Mouse (Mus musculus) R1 (cell line): ENCODE measurements around the gene Hoxd4.

ENCODE experiments used
- DNase-seq: peaks from one replicate; pipeline ENCODE4 v3.0.0-alpha.2; 2018; ENCODE audit warnings: low read depth, low spot score

Gene Hoxd4

DNA sequence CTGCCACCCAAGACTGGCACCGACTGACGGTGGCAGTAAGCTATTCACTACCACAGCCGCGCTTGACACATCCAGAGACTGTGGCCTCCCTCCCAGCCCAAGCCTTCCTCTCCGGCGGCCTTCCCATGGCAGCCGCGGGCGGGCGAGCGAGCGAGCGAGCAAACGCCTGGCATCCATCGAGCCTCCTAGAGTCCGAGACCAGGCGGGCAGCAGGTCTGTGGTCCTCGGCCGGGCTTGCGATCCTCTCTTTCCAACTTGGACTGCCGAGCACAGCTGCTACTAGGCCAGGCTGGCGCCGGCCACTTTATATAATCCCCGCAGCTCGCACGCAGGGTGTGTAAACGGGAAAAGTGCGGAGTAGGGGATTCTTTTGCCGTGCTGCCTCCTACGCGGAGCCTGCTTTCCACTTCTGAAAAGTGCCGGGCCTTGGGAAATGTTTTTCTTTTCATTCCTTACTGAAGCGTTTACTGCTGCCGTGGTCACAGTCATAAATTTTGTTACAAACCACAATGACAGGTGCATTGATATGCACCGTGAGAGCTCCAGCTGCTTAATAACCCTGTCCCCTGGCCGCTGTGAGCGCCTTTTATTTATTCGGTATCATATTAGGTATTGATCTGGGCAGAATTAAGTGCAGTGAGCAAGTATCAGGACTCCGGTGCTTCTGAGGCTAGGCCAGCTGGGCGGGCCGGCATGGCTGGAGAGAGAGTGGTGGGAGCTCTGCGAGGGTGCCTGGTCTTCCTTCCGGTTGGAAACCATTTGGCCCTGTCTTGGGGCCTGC, 28.8 kb downstream of the Hoxd4 start:
- no peak for DNase-seq

DNA sequence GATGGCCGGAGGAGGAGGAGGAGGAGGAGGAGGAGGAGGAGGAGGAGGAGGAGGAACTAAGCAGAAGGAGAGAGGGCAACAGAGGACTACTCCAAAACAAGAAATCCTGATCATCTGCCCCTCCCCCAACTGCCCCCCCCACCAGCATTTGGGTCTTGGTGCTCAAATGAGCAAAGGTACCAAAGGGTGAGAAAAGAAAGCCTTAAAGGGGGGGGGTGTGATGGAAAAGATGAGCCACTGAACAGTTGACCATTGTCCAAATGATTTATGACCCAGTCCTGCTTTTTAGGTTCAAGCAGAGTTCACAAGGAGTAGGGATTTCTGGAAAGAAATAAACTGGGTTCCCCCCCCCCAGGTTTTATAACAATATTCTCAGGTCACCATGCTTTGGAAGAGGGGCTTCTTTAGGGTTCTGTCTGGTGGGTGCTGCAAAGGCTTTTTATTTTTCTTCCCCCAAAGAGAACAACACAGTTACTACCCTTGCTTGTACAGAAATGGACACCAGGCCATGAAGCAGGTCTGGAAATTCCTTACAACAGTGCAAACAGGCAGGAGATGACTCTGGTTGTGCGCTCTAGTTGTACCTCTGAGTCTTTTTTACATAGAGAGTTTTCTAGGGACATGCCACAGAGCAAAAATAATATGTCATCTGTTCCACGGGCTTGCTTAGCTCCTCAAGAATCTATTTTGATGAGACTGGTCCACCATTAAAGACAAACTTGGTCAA, 29.7 kb downstream of the Hoxd4 start:
- DNase-seq: no peak

DNA sequence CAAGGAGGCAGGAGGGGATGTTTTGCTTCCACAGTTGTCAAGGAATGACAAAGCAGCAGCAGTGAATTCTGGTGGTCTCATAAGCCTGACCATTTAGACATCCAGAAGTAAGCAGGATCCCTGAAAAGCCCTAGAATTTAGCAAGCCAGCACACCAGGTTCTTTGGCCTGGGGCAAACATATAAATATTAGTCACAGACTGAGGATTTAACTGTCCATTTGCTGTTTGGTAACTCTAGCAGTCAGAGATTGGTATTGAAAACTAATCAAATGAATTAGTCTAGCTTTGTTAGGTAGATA, 30.2 kb downstream of the Hoxd4 start:
- no peak for DNase-seq

DNA sequence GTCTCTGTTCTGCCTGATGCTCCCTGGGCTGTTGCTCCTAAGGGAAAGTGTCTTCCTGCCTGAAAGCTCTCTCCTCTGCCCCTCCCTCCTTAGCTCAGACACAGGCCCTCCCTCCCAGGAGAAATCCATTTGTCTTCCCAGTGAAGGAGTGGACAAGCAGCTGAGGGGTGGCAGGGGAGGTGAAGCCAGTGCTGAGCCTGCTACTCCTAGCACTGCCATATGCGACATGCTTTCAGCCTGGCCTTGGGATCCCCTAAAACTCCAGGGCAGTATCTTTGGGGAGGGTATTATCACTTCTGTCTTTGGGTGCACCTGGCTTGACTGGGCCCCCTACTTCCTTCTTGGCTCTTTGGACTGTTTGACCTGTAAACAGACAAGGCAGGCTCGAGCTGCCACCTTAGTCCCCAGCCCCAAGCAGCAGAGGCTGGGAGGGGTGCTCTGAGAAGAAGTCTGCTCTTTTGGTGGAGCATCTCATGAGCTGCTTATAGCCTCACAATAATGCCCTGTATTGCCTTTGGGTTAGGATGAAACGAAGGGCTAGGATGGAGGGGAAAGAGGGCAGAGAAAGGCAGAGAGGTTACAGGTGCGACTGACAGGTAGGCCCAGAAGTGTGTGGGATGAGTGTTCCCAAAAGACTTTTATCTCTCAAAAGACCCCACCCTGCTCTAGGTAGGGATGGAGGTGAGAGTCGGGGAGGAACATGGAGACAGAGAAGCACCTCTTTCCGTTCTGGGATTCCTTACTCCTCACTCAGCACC, 34.0 kb downstream of the Hoxd4 start:
- DNase-seq: no peak

DNA sequence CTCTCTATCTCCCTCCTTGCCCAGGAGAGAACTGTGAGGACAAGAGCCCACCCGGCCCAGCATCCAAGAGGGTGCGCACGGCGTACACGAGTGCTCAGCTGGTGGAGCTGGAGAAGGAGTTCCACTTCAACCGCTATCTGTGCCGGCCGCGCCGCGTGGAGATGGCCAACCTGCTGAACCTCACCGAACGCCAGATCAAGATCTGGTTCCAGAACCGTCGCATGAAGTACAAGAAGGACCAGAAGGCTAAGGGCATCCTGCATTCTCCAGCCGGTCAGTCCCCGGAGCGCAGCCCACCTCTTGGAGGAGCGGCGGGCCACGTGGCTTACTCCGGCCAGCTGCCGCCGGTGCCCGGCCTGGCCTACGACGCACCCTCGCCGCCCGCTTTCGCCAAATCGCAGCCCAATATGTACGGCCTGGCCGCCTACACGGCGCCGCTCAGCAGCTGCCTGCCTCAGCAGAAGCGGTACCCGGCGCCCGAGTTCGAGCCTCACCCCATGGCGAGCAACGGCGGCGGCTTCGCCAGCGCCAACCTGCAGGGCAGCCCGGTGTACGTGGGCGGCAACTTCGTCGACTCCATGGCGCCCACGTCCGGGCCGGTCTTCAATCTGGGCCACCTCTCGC, 34.7 kb downstream of the Hoxd4 start:
- DNase-seq: no peak

DNA sequence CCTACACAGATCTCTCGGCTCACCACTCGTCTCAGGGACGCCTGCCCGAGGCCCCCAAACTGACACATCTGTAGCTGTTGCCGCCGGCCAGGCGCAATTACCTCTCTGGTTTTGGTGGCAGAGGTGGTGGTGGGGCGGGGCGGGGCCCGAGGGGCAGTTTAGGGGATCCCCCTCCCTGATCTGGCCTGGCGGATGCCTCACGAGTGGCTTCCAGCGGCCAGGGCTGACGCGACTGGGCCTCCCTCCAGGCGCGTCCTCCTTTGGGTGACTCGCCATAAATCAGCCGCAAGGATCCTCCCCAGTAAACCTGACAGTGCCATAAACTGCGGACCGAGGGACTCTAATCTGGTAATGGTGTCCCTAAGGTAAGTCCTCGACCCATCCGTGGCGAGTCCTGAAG, 35.3 kb downstream of the Hoxd4 start:
- no peak for DNase-seq

DNA sequence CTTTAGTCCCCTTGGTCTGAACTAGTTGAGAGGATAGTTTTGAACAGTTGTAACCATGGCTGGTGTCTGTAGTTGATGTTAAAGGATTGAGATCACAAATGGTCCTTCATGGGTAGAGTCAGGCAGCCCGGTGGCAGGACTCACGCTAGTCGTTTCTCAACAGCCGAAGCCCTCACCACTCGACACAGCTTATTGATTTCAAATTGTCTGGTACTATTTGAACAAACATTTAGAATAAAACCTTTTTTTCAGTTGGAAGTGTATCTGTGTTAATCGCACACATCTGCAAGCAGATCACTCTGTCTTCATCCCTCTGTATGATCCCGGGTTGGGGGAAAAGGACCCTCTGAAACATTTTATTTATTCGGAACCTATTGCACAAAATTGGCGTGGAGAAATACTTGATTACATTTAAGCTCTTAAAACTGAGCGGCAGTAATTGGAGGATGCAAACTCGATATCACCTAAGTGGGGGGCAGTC, 36.0 kb downstream of the Hoxd4 start:
- DNase-seq: no peak

DNA sequence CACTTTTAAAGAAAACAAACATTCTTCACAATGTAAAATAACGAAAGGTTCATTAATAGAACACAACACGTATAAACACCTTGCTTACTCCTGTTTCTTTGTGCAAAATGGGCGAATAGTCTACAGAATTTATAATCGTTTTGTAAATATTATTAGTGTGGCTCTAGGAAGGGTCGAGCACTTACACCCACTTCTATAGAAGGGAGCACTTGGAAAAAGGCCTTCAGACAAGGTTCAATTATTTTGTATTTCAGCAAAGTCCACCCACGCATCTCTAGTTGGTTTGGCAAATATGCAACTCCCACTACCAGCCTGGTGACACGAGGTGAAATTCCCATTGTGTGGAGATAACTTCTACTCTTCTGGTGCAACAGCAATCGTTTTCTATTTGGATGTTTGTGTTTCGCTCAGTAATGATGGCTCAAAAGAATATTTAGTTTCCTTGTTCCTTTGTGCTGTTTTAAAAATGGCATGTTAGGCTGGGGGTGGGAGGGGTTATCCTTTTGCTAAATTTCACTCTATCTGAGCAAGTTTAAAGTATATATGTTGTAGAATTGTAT, 36.8 kb downstream of the Hoxd4 start:
- no peak for DNase-seq

DNA sequence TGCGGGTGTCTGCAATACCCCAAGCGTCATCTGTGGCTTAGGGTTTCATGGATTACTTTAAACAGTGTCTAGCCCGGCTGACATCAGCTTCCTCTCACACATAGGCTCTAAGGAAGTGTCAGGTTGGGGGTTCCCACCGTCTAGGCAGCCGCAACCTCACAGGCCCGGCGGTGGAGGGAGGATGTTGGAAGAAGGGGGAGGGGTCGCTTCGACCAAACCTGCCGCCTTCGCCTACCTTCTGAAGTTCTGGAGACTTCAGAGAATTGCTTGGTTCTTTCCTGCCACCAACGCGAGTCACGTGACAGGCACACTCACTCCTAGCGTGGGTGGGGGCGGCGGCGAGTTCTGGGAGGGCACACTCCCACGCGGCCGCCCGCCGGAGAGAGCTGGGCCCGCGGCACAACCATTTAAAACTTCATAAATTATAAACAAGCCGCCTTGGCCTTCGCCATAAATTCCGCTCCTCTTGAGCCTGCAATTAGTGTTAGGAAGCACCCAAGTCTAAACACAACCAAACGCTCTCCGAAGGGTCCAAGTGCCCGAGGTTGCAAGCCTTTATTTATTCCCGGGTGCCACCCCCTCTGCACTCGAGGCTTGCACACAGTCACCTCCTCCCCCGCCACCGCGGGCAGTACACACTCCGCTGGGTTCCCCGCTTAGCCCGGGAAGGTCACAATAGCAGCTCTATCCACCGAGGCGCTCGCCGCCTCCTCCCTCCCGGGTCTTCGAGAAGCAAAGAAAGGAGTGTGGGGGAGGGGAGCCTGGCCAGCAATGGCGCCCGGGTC, 37.8 kb downstream of the Hoxd4 start:
- DNase-seq: peak; percentile 47

DNA sequence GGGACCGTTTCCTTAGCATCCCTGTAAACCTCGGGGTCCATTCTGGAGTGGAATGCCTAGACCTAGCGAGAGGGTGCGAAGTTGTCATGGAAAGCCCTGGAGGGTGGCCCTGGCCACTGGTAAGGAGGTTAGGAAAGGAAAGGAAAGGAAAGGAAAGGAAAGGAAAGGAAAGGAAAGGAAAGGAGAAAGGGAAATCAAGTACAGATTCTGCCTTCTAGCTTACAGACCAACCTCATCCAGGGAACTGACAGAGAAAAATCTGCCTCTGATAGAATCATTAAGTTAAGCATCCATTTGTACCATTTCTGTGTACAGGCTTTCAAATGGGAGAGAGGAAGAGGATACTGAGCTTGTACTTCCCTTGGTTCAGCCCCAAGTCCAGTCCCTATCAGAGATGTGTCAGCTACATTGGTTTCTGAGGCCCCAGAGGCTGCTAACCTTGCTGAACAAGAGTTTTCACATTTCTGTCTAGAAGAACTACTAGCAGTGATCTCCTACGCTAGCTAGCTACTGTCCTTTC, 39.1 kb downstream of the Hoxd4 start:
- no peak for DNase-seq

DNA sequence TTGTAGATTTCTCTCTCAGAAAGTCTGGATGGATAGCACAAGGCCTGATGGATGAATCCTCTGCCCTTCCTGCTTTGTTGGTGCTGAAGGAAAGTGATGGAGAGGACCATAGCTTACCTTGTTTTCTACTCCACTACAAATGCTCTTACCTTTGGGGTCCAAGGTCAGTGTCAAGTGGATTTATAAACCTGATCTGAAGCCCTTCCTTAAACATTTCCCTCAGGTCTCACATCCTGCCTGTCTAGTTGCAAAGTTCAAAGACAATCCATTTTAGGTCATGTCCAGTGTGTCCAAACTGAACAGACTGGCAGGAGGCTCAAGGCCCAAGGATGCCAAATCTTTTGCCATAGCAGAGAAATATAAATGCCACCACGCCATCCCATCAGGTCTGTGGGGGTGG, 40.1 kb downstream of the Hoxd4 start:
- DNase-seq: no peak

DNA sequence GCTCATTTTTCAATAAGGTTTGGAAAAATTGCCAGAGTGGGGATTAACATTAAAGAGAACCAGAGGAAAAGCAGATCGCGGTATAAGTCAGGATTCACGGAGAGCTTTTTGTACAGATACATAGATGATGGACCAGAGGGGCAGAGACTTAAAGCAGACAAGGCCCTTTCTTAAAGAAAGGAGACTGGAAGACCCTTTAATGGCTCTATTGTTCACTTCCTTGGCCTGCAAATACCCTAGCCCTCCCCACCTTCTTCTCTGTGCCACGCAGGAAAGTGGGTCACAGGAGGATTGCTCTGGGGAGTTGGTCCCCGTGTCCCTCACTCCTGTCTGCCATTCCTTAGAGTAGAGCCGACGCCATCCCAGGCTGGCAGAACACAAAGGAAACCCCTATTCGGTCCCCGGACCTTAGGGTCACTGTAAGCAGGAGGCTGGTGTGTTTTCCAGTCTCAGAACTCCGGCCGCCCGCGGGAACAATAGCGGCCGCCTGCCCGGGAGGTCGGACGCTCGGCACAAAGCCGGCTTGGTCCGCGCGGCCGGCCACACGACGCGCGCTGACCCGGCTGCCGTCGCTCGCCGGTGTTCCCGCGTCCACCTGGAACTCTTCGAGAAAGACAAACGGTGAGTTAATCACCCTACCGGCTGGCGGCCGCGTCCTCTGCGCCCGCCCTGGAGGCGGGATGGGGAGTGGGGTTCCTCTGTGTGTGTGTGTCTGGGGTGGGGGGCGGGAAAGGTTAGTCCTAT, 40.9 kb downstream of the Hoxd4 start:
- no peak for DNase-seq

DNA sequence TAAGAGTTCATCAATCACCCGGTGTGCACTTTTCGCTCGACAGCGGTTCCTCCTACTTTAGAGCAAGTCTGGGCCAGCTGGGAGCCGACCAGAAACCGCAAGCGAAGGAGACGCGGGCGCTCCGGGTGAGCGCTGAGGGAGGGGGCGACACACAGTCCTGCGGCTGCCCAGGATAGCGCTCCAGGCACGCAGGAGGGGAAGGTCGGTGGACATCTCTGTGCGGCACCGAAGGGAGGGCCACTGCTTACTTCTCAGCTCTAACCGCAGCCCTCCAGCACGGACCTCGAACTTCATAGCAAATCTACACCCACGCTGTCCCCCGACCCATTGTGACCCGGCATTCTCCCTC, 41.4 kb downstream of the Hoxd4 start:
- DNase-seq: no peak

DNA sequence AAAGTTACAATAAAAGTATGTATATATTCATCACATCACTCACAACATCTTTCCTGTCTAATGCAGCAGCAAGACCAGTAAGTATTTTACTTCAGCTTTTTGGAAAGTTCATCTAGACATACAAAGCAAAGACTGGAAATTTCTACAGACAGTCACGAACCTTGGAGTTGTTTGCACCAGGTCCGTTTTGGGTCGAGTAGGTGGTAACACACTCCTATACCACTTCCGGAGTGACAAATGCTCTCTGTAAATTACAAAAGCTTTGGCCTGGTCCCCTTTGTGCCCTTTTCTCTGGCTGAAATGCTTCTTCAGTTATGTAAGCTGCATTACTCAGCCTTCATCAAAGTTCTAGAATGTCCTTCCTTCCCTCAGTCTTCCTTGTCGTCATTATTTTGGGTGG, 42.0 kb downstream of the Hoxd4 start:
- DNase-seq: no peak

DNA sequence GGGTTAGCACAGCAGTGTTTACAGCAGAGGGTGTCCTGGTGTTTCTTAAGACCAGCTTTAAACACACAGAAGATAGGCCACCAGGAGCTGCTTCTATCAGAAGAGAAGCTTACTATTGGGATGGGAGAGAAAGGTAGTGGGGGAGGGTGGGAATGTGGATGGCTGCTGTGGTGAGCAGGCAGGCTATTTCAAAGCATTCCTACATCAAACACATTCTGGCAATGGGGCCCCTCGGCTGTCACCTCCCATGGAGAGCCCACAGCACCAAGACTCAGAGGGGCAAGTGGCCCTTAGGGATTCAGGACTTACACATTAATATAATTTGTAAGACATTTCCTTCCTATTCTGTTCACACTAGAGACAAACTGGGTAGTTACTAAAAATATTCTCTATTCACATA, 48.4 kb downstream of the Hoxd4 start:
- DNase-seq: no peak

DNA sequence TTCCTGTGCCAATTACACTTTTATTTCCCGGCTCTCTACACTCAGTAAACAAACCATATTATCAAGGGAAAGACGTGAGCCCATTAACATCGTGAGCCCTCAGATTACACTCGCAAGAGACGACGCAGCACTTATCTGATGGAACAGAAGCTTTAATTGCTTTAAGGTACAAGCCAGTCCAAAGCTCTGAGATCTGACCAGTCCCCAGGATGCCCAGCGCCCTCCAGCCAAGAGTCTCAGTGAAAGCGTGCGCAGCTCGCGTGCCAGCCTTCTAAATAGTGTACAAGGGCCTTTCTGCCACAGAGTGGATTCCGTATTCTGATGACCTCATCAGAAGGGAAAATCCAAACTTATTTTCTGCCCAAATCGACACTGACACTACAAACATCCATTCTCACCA, 50.2 kb downstream of the Hoxd4 start:
- no peak for DNase-seq

DNA sequence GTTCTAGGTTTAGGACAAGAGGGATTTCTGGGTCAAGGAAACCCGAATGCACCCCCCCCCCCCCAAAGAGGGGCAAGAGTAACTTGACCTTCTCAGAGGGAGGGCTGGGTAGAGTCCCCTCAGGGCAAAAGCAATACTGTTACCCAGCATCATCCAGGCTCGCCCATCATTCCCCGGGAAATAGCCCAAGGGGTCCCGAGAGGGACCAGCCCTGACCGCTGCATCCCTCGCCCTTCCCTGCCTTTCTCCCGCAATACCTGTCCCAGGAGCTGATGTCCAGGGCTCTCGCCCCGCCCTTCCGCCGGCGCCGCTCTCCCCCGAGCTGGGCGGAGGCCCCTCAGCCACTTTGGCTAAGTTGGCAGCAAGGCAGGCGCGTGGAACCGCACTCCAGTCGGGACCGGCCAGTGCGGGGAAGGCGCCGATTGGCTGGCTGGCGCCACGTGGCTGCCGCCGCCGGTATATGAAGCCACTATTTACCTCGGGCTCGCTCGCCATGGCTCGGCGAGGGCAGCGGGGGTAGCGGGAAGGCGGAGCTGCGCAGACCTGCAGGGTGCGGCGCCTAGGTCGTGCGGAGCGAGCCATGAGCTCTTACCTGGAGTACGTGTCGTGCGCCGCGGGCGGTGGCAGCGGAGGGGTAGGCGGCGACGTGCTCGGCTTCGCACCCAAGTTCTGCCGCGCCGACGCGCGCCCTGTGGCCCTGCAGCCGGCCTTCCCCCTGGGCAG, 51.0 kb downstream of the Hoxd4 start, which contains the start of gene Hoxd1:
Hoxd1 (plus strand) TSS at position 459 of the 723 bp plus-strand sequence.
- DNase-seq: peak; percentile 70

DNA sequence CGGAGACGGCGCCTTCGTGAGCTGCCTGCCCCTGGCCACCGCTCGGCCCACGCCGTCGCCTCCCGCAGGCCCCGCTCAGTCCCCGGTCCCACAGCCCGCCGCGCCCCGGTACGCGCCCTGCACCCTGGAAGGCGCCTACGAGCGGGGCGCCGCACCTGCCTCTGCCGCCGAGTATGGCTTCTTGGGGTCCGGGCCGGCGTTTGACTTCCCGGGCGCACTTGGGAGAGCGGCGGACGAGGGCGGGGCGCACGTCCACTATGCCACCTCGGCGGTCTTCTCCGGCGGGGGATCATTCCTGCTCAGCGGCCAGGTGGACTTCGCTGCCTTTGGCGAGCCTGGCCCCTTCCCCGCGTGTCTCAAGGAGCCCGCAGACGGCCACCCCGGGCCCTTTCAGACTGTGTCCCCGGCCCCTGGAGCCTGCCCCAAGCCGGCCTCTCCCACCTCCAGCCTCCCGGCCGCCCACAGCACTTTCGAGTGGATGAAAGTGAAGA, 51.6 kb downstream of the Hoxd4 start:
- peak; percentile 47 for DNase-seq

DNA sequence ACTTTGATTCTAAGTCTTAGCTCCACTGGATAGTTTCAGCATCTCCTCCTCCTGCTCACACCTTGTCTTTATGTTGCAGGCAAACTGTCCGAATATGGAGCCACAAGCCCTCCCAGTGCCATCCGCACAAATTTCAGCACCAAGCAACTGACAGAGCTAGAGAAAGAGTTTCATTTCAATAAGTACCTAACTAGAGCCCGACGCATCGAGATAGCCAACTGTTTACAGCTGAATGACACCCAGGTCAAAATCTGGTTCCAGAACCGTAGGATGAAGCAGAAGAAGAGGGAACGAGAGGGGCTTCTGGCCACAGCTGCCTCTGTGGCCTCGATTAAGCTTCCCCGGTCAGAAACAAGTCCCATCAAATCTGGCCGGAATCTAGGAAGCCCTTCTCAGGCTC, 52.2 kb downstream of the Hoxd4 start:
- no peak for DNase-seq
